Mouse (Mus musculus) right cerebral cortex, postnatal 4 days (tissue): ENCODE measurements at regions not wholly inside any gene's neighbourhood (a gene's known extent, or its start where the extent isn't known, plus 50 kb on each side); places are given as distances from the start of the nearest gene placed in this dataset.

Source experiments
- DNase-seq: peaks from one replicate; pipeline ENCODE4 v3.0.0-alpha.2; 2022

DNA sequence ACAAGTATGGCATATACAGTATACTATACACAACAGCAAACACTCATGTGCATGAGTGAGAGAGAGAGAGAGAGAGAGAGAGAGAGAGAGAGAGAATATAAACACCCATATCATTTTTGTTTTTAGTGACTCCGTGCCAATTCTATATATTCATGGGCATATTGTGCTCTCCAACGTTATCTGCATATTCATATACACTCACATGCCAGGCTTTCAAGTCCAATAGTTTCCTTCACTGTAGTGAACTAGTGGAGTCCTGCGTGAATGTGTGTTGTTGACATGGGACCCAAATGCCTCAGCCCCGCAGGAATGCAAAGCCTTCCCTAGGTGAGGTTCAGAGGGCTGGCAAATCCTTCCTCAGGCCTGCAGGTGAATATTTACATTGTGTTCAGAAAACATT, 53.4 kb upstream of the Nab1 start:
- DNase-seq, result no peak

DNA sequence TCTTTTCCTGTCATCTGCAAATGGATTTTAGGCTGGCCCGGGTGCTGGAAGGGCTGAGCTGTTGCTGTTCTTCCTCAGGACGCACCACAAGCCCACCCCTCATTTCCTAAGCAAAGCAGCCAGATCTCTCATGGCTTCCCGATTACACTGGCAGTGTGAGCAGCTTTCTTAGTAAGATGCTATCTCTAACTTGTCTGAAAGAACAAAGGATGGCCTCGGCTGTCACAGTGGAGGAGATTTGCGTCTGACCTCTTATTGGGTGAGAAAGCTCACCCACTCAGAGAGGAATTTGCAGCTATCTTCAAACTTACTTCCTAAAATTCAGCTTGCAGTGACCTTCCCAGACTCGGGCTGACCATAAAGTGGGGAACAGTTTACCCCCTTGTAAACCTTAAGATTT, 64.7 kb upstream of the Nemp2 start:
- DNase-seq, result no peak

DNA sequence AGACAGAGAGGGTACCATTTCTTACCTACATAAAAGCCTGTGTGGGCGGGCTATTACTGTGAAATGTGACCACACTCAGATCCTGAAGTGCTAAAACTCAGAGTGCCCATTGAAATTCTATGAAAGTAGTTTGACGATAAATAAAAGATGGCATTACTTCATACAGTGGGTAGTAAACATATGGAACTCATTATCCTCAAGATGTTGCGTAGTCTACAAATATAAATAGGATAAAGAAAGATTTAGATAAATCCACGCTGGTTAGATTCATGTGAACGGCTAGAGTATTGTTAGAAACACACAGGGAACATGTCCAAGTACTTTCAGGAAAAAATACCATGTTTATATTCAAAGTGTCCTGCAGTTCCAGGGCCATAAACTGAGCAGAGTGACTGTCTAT, 58.8 kb upstream of the Nemp2 start:
- no peak for DNase-seq

DNA sequence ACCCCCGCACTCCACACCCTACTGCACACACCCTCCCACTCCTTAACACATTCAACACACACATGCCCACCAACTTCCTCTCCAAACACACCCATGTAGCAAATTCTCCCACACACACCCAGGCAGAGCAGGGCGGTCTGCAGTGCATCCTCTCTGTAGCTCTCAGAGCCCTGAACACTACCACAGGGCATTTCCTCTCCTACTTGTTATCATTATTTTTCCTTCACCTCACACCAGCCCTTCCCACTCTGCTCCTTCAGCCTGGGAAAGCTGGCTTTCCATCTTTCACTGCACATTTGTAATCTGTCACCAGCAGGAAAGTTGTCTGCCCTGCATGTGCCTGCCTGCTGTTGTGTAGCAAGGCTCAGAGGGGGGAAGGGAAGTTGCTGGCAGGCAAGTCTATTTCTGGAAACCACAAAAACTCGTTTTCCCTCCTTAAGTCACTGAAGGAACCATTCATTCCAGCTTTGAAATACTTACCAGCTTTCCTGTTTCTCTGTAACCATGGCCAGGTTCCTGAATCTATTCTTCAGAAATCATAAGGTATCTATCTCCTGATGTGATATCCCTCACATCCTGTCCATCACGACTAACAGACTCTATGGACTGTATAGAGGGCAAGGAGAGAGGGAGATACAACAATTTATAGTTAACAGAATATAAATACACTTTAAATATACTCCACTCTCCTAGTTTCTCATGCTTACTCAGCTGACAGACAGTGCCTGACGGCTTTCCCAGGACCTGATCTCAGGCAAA, 52.0 kb upstream of the Nemp2 start:
- peak; percentile 39 for DNase-seq

DNA sequence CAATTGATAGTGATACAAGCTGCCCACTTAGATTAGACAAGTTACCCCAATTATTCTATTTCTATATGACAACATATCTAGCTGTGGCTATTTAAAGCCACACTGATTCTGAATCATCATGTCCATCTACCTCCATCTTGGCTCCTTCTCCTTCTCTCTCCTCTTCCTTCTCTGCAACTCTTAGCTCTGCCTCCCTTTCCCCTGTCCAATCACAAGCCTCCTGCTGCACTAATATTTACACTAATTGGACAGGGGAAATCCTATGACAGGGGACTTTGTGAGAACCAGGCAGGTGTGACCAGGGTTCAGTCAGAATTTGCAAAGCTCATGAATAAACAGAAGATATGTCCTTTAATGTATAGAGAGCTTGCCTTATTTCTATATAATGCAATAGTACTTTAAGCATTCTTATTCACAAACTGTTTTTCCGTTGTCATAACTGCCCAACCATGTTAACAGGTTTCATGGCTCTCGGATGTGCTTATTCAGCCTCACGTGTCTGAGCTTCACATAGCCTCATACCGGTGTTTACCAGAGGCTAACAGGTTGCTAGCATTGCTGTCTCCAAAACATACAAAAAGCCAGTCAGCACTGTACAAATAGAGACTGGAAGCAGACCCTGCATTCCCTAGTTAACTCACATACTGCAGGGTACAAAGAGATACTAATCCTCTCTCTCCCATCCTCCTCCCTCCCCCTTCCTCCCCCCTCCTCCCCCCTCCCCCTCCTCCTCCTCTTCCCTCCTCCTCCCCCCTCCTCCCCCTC, 50.2 kb upstream of the Nemp2 start:
- DNase-seq, result no peak
